Mouse (Mus musculus): ENCODE data around the gene Cradd. TPM values are rescaled to one million over a fixed set of nuclear protein-coding genes. Genes with fewer than 3 reads are reported as not detected.
A peak's percentile ranks its signal among the peaks of the same experiment; 100 is the strongest.

The Cradd gene
- total RNA-seq, 2 experiments from 2014 or later: 5.6 to 5.9 TPM

- no peak for TF ChIP-seq CTCF (IDR thresholded peaks at IDR 0.05)
- peak; percentile 23 to 41 for DNase-seq (ENCODE audit: extremely low spot score in 1 of 2, low spot score in 2 of 2)
- Histone ChIP-seq H3K27ac (peak overlapping the region; percentile 33; the same call in 1 of the 2 replicates), H3K4me3 (no peak overlapping the region)
- intact Hi-C loops (cut with DNase I): no loop called here
Observed at GRCm38 (mm10) chr10:95142844-95143435, 181.0 kb downstream of the Cradd start.

GRCm38 (mm10) chr10:95141075-95141474 is 182.9 kb downstream of the Cradd start:
- no peak for DNase-seq (ENCODE audit: extremely low spot score in 1 of 2, low spot score in 2 of 2)
- TF ChIP-seq CTCF (IDR thresholded peaks at IDR 0.05): no peak
- H3K4me3 ChIP-seq: no peak overlapping the region
- H3K27ac ChIP-seq: no peak overlapping the region
- intact Hi-C loops (cut with DNase I): no loop called here

GRCm38 (mm10) chr10:95140191-95140590 is 183.7 kb downstream of the Cradd start:
- DNase-seq (ENCODE audit: extremely low spot score in 1 of 2, low spot score in 2 of 2): no peak
- no peak for TF ChIP-seq CTCF (IDR thresholded peaks at IDR 0.05)
- H3K27ac ChIP-seq: no peak overlapping the region
- intact Hi-C loops (cut with DNase I): no loop called here
- H3K4me3 ChIP-seq: no peak overlapping the region

- Histone ChIP-seq H3K4me3 (no peak overlapping the region), H3K27ac (no peak overlapping the region)
- intact Hi-C loops (cut with DNase I): no loop called here
- no peak for DNase-seq (ENCODE audit: extremely low spot score in 1 of 2, low spot score in 2 of 2)
- no peak for TF ChIP-seq CTCF (IDR thresholded peaks at IDR 0.05)
Observed at GRCm38 (mm10) chr10:95139645-95140044, 184.3 kb downstream of the Cradd start.

- DNase-seq (ENCODE audit: extremely low spot score in 1 of 2, low spot score in 2 of 2): no peak
- TF ChIP-seq CTCF (IDR thresholded peaks at IDR 0.05): no peak
- intact Hi-C loops (cut with DNase I): no loop called here
- Histone ChIP-seq H3K27ac (no peak overlapping the region), H3K4me3 (no peak overlapping the region)
Observed at GRCm38 (mm10) chr10:95133057-95133456, 190.9 kb downstream of the Cradd start.

Other genes starting within 250 kb of the Cradd start
- 10 to 100 TPM; 26.4 to 33.7 TPM for gene Socs2, start 93.0 kb upstream of the Cradd start, total RNA-seq (2021)
- gene Mrpl42, start 177.8 kb upstream of the Cradd start, total RNA-seq (2021): 10 to 100 TPM; 69.0 to 71.2 TPM
- 100 to 1,000 TPM; 196 to 198 TPM for gene Ube2n, start 191.0 kb upstream of the Cradd start, total RNA-seq (2021)
- 100 to 1,000 TPM; 140 to 147 TPM for gene Nudt4, start 240.0 kb upstream of the Cradd start, total RNA-seq (2021)